Mouse (Mus musculus) left cerebral cortex, postnatal 36 days (tissue): ENCODE data around the gene H3f3a. TPM values are rescaled to one million over a fixed set of nuclear protein-coding genes. Genes with fewer than 3 reads are reported as not detected.
A peak's percentile ranks its signal among the peaks of the same experiment; 100 is the strongest.
"Not testable (repeated sequence)": the region's sequence is repeated elsewhere in the genome, so short reads cannot be mapped to it uniquely, and the experiment has no call there.

ENCODE experiments used
- DNase-seq, 2 experiments: peaks; one replicate each; pipeline ENCODE4 v3.0.0; 2021 to 2022; ENCODE audit warnings: low spot score in 2 of 2, mixed read lengths in 1 of 2
- intact Hi-C: fragments of 180-260 bp; cut with DNase I; formaldehyde crosslinking; loops from one replicate; pipeline ENCODE4 v1.15.1; 2025
- total RNA-seq, 2 experiments: library from RNA; stranded (reverse); gene quantifications; 2 replicates each; pipeline ENCODE4 v1.2.3; 2021

H3f3a gene
- total RNA-seq, result 100 to 1,000 TPM; 274 to 285 TPM

- intact Hi-C loops, result loop anchor here (1.0 to 5.0 kb wide), 2 partner anchors 36 to 37 kb away; no protein-coding TSS in a partner anchor
Measured at GRCm38 (mm10) chr1:180813885-180814740, at the start of gene H3f3a. Gene H3f3a (minus strand): TSS chr1:180813943.

GRCm38 (mm10) chr1:180860030-180860429 lies 46.3 kb upstream of the H3f3a start:
- intact Hi-C loops, result no loop called here
- no peak for DNase-seq

More at GRCm38 (mm10) chr1:180813885-180814740, at the start of gene H3f3a:
- DNase-seq, result no peak

DNA sequence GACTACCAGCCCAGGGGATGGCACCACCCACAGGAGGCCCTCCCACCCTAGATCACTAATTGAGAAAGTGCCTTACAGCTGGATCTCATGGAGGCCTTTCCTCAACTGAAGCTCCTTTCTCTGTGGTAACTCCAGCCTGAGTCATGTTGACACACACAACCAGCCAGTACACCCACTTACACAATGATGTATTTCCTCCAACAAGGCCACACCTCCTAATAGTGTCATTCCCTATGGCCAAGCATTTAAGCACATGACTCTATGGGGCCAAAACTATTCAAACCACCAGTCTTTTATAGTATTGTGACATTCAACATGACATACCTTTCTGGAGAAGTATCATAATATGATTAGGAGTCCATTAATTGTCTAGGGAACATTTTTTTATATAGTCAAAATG lies 45.0 kb upstream of the H3f3a start:
- intact Hi-C loops, result no loop called here

GRCm38 (mm10) chr1:180850316-180851270 lies 36.9 kb upstream of the H3f3a start, which contains the start of gene Sde2:
Gene Sde2 (plus strand): TSS chr1:180851127.
- peak; percentile 100 for DNase-seq
- intact Hi-C loops, result loop anchor here (1.0 kb wide), 1 partner anchor 37 kb away; the partner anchor contains the start of gene H3f3a

More for the DNA sequence above, 45.0 kb upstream of the H3f3a start:
- DNase-seq, result no peak

DNA sequence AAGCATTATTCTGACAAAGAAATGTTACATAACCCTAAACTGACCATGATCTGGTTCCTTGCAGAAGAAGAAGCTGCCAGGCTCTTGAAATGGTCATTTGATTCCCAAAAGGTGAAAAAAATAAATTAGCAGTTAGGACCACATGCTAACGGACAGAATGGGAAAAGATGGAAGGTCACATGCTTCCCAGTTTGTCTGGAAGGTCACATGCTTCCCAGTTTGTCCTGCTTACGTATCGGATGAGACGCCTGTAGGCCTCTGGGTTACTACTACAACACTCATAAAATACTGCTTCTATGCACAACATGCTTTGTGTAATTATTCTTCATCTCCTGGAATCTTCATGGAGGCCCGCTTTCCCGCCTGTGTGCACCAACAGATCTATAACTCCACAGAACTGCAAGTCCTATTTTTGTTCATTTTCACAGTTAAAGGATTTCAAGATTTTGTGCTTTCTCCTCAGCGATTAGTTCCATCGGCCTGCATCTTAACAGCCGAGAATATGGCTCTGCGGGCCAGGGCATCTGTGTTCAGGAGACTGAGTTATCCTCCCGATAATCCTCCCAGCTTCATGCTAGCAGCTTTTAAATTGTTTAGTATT lies 36.1 kb upstream of the H3f3a start:
- DNase-seq, result no peak
- intact Hi-C loops, result loop anchor here (1.0 kb wide), 1 partner anchor 36 kb away; the partner anchor contains the start of gene H3f3a

GRCm38 (mm10) chr1:180848511-180849241 lies 34.9 kb upstream of the H3f3a start:
- DNase-seq, result peak in 1 of 2 experiments; percentile 39
- intact Hi-C loops, result no loop called here

DNA sequence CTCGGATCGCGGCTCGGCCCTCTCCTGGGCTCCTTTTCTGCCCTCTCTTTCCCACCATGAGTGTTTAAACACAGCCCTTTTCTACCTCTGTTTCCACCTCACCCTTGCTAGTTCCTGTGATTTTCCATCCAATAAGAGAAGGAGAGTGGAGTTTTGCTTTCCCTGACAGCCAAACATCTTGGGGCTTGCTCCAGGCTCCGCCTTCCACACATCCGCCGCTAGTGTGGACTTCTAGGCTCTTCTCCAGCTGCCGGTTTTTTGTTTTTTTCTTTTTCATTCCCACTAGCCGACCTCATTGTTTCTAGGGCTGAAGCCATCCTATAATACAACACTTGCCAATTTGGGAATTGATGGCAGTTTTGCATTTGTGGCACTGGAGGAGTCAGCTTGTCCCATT lies 34.4 kb upstream of the H3f3a start:
- intact Hi-C loops, result no loop called here
- peak; percentile 62 to 67 for DNase-seq

DNA sequence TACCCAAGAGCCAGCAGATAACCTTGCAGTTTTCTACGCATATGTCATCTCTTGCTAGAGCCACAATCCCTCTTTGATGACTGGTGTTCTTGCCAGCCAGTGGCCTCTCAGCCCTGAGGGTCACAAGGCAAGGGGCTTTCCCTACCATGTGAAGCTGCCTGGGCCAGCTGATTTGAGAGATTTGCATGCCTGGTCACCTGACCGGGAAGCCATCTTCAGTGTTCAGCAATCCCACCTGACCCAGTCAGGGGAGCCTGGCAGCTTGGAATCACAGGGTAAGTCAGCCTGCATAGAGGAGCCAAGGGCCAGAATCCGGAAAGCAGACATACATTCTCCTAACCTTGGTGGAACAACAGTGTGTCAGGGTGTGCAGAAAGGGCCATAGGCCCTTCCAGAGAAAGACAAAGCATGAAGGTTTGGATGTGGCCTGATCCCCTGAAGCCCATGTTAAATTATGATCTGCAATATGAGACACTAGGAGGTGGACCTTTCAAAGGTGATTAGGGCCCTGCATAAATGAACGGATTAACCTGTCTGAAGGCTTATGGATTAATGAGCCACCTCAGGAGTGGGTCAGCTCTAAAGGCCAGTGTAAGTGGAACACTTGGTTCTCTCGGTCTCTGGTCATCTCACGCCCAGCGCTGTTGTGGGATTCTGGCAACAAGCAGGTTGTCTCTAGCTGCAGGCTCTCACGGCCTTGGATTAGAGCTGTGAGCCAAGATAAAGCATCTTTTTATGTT lies 28.0 kb upstream of the H3f3a start:
- DNase-seq, result no peak
- intact Hi-C loops, result no loop called here

DNA sequence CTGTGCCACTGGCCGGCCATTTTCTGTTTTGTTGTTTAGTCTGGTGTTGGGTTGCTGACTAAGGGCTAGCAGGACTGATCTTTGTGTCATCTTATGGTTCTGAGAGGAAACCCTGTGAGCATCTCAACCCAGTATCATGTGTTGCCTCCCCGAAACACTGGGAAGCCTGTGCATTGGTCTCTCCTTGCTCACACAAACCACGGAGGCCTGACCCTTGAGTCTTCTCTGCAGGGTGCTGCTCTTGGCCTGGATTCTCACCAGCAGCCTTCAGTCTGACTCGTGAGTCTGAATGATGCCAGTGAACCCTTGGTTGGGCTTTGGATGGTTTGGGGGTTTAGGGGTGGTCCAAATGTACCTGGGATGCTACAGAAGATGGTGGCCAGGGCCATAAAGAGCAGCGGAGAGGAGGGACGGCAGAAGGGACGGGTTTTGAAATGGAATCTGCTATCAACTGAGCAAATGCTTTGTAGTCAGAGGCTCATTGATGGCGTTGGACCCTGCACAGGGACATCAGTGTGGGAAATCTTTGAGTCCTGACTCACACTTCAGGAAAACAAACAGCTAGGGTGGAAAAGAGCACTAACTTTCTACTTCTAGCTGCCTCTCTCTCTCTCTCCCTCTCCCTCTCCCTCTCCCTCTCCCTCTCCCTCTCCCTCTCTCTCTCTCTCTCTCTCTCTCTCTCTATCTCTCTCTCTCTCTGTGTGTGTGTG lies 25.6 kb upstream of the H3f3a start:
- intact Hi-C loops, result no loop called here
- no peak for DNase-seq

DNA sequence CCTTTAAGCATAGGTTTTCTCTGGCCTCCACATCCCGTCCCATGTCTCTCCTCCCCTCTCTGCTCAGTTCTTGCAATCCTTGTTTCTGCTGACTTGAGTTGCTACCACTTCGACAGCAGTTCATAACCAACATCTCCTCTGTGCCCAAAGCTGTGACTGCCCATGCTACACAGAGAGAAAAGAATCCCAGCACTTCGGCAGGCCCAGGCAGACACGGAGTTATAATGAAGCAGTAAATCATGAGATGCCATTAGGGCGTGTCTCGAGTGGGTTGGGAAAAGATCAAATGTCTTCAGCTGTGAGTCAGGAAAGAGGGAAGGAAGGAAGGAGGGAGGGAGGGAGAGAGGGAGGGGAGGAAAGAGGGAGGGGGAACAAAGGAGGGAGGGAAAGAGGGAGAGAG lies 24.3 kb upstream of the H3f3a start:
- intact Hi-C loops, result no loop called here
- no peak for DNase-seq

DNA sequence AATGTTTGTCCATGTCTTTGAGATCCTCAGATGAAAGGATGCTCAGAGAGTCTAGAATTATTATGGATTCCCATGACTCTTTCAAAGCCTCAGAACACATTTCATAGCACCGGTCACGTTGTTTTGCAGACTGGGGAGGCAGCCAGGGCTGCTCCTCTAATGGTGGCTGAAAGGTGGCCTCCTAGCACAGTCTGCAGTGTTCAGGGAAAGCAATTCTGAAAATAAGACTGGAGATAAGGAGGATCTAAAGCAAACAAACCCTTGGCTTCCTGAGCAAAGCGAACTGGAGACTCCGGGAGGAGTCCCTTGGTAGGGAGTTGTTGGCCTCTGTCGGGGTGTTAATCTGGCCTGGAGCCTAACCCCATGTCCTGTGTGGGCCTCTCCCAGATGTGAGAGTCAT lies 23.4 kb upstream of the H3f3a start:
- intact Hi-C loops, result no loop called here
- no peak for DNase-seq

- DNase-seq, intact Hi-C loops: not testable (repeated sequence)
Measured at GRCm38 (mm10) chr1:180836467-180836866, 22.7 kb upstream of the H3f3a start.

GRCm38 (mm10) chr1:180835273-180836015 lies 21.7 kb upstream of the H3f3a start:
- DNase-seq, result no peak
- intact Hi-C loops, result no loop called here

GRCm38 (mm10) chr1:180830588-180831346 lies 17.0 kb upstream of the H3f3a start:
- no peak for DNase-seq
- intact Hi-C loops, result no loop called here

GRCm38 (mm10) chr1:180830175-180830574 lies 16.4 kb upstream of the H3f3a start:
- no peak for DNase-seq
- intact Hi-C loops, result no loop called here

DNA sequence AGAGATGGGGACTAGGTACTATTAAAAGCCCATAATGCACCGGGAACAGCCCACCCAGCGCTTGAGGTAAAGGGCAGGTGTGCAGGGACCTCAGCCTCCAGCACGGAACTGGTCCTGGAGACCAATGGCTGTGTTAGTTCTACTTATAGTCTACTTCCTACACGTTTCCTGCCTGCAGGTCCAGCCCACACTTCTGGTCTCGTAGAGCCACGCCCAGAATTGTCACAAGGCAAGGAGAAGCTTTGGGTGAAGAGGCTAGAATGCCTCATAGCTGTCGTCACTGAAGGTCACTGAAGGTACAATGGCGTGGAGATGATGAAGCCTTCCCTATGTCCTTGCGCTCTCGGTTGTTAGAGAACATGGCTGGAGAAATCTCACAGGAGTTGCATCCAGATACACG lies 16.0 kb upstream of the H3f3a start:
- no peak for DNase-seq
- intact Hi-C loops, result no loop called here
